Mouse (Mus musculus): Measurements from ENCODE around the gene Tmem175. TPM values are rescaled to one million over a fixed set of nuclear protein-coding genes. Genes with fewer than 3 reads are reported as not detected.

Gene Tmem175
- polyA plus RNA-seq, 1 experiment from 2014 or later = 28.3 TPM

- Histone ChIP-seq H3K27me3 (no peaks in the 10 kb centered on the region), H3K4me1 (peaks cover 44% of the 10 kb centered on the region), H3K27ac (peak within 1 kb of the TSS; percentile 39; the same call in 1 of the 2 replicates), H3K4me3 (peak within 1 kb of the TSS; percentile 94), H3K9ac (peak within 1 kb of the TSS; percentile 58), H3K36me3 (peaks cover 19% of the 10 kb centered on the region), H3K9me3 (no peaks in the 10 kb centered on the region), H3K4me2 (replicated peaks) (peak within 1 kb of the TSS; percentile 82)
- ATAC-seq (ENCODE audit: low FRiP score, low read depth) = no peak
- WGBS = 2% methylated on average over 15 of the region's 18 CpGs
These were observed 62.7 kb downstream of the Tmem175 start, which contains the start of gene Fgfrl1 for GRCm38 (mm10) chr5:108692271-108692670. Gene Fgfrl1, plus strand, starts transcription at chr5:108692382.

GRCm38 (mm10) chr5:108693872-108694288, 64.3 kb downstream of the Tmem175 start:
- Histone ChIP-seq H3K27ac (peak overlapping the region; percentile 78; the same call in 1 of the 2 replicates), H3K9me3 (no peaks in the 10 kb centered on the region), H3K9ac (peak overlapping the region; percentile 89), H3K4me1 (peaks cover 60% of the 10 kb centered on the region), H3K27me3 (no peaks in the 10 kb centered on the region), H3K4me2 (replicated peaks) (peak overlapping the region; percentile 82), H3K36me3 (peaks cover 26% of the 10 kb centered on the region), H3K4me3 (peak overlapping the region; percentile 94)
- peak; percentile 94 for ATAC-seq (ENCODE audit: low FRiP score, low read depth)
- under 1% methylated on average over 43 of the region's 43 CpGs for WGBS

GRCm38 (mm10) chr5:108694352-108695261, 65.0 kb downstream of the Tmem175 start:
- H3K27ac ChIP-seq = peak overlapping the region; percentile 78
- no peaks in the 10 kb centered on the region for H3K27me3 ChIP-seq
- peaks cover 30% of the 10 kb centered on the region for H3K36me3 ChIP-seq
- peaks cover 68% of the 10 kb centered on the region for H3K4me1 ChIP-seq
- peak overlapping the region; percentile 82 for H3K4me2 ChIP-seq (replicated peaks)
- H3K4me3 ChIP-seq = peak overlapping the region; percentile 94
- ATAC-seq (ENCODE audit: low FRiP score, low read depth) = peak; percentile 52
- H3K9me3 ChIP-seq = no peaks in the 10 kb centered on the region
- peak overlapping the region; percentile 89 for H3K9ac ChIP-seq
- under 1% methylated on average over 95 of the region's 99 CpGs for WGBS

- 93% methylated on average over 12 of the region's 12 CpGs for WGBS
- no peak for ATAC-seq (ENCODE audit: low FRiP score, low read depth)
- H3K27ac ChIP-seq = peak overlapping the region; percentile 91; the same call in 1 of the 2 replicates
- H3K9me3 ChIP-seq = no peaks in the 10 kb centered on the region
- peaks cover 80% of the 10 kb centered on the region for H3K4me1 ChIP-seq
- H3K4me2 ChIP-seq (replicated peaks) = peak overlapping the region; percentile 82
- H3K27me3 ChIP-seq = no peaks in the 10 kb centered on the region
- H3K4me3 ChIP-seq = peak overlapping the region; percentile 94
- no peak overlapping the region for H3K9ac ChIP-seq
- peaks cover 26% of the 10 kb centered on the region for H3K36me3 ChIP-seq
These were observed 66.3 kb downstream of the Tmem175 start for GRCm38 (mm10) chr5:108695861-108696260.

- Histone ChIP-seq H3K4me3 (peak overlapping the region; percentile 94), H3K27ac (peak overlapping the region; percentile 91), H3K36me3 (peaks cover 26% of the 10 kb centered on the region), H3K4me2 (replicated peaks) (peak overlapping the region; percentile 82), H3K4me1 (peaks cover 85% of the 10 kb centered on the region), H3K9ac (peak overlapping the region; percentile 53), H3K27me3 (no peaks in the 10 kb centered on the region), H3K9me3 (no peaks in the 10 kb centered on the region)
- WGBS = 71% methylated on average over 3 of the region's 3 CpGs
- ATAC-seq (ENCODE audit: low FRiP score, low read depth) = no peak
These were observed 67.0 kb downstream of the Tmem175 start for GRCm38 (mm10) chr5:108696542-108696941.

GRCm38 (mm10) chr5:108697341-108697753, 67.8 kb downstream of the Tmem175 start:
- ATAC-seq (ENCODE audit: low FRiP score, low read depth) = 0 out of 2 replicates have a peak, but pooled peaks have one; percentile 4
- WGBS = 16% methylated on average over 4 of the region's 4 CpGs
- Histone ChIP-seq H3K4me2 (replicated peaks) (peak overlapping the region; percentile 82), H3K27ac (peak overlapping the region; percentile 91), H3K36me3 (peaks cover 34% of the 10 kb centered on the region), H3K4me3 (peak overlapping the region; percentile 94), H3K27me3 (no peaks in the 10 kb centered on the region), H3K9me3 (no peaks in the 10 kb centered on the region), H3K9ac (peak overlapping the region; percentile 53), H3K4me1 (peaks cover 85% of the 10 kb centered on the region)

Other genes with a start within 250 kb of the Tmem175 start
- 0.20 and 0.64 TPM in 2 replicates for gene Pde6b, start 241.4 kb upstream of the Tmem175 start, polyA plus RNA-seq (2015; fragmentation: Nextera tagmentation; extraction: Ambion mirVana)
- gene Atp5k, start 195.3 kb upstream of the Tmem175 start, polyA plus RNA-seq (2015; fragmentation: Nextera tagmentation; extraction: Ambion mirVana) = 399 and 403 TPM in 2 replicates
- gene Mfsd7a, start 180.9 kb upstream of the Tmem175 start, polyA plus RNA-seq (2015; fragmentation: Nextera tagmentation; extraction: Ambion mirVana) = 0.24 and 0.25 TPM in 2 replicates
- gene Pcgf3, start 168.5 kb upstream of the Tmem175 start, polyA plus RNA-seq (2015; fragmentation: Nextera tagmentation; extraction: Ambion mirVana) = 23.3 and 26.4 TPM in 2 replicates
- gene Cplx1, start 79.7 kb upstream of the Tmem175 start, polyA plus RNA-seq (2015; fragmentation: Nextera tagmentation; extraction: Ambion mirVana) = 0.50 and 0.59 TPM in 2 replicates
- gene Gak, start within 50 bp of the Tmem175 start, polyA plus RNA-seq (2015; fragmentation: Nextera tagmentation; extraction: Ambion mirVana) = 44.4 and 50.6 TPM in 2 replicates
- gene Idua, start 30.6 kb downstream of the Tmem175 start, polyA plus RNA-seq (2015; fragmentation: Nextera tagmentation; extraction: Ambion mirVana) = 16.2 and 18.2 TPM in 2 replicates
- 15.9 and 16.8 TPM in 2 replicates for gene Dgkq, start 39.9 kb downstream of the Tmem175 start, polyA plus RNA-seq (2015; fragmentation: Nextera tagmentation; extraction: Ambion mirVana)
- 1.5 and 1.8 TPM in 2 replicates for gene Slc26a1, start 45.8 kb downstream of the Tmem175 start, polyA plus RNA-seq (2015; fragmentation: Nextera tagmentation; extraction: Ambion mirVana)
- gene Fgfrl1, start 62.6 kb downstream of the Tmem175 start, polyA plus RNA-seq (2015; fragmentation: Nextera tagmentation; extraction: Ambion mirVana) = 44.8 and 52.4 TPM in 2 replicates
- gene Rnf212, start 145.2 kb downstream of the Tmem175 start, polyA plus RNA-seq (2015; fragmentation: Nextera tagmentation; extraction: Ambion mirVana) = not detected in 2 replicates
- not detected in 2 replicates for gene Tmed11, start 165.6 kb downstream of the Tmem175 start, polyA plus RNA-seq (2015; fragmentation: Nextera tagmentation; extraction: Ambion mirVana)
- not detected in 2 replicates for gene Vmn2r8, start 179.1 kb downstream of the Tmem175 start, polyA plus RNA-seq (2015; fragmentation: Nextera tagmentation; extraction: Ambion mirVana)
- not detected in 2 replicates for gene Vmn2r9, start 222.8 kb downstream of the Tmem175 start, polyA plus RNA-seq (2015; fragmentation: Nextera tagmentation; extraction: Ambion mirVana)

All from limb, embryonic 13.5 days (tissue).